Mouse (Mus musculus) forebrain, embryonic 14.5 days (tissue): ENCODE data around the gene Large2. TPM values are rescaled to one million over a fixed set of nuclear protein-coding genes. Genes with fewer than 3 reads are reported as not detected.

Experiments used
- ATAC-seq: fragments of 200-750 bp; cut with Nextera tagmentation; 2 replicates; pipeline ENCODE4 v1.8.0; 2017; ENCODE audit warnings: mild to moderate bottlenecking, moderate library complexity
- DNase-seq: peaks from one replicate; pipeline ENCODE4 v3.0.0-alpha.2; 2015; ENCODE audit warnings: low spot score
- H3K27ac ChIP-seq: fragments of 300-500 bp; sonication (generic); 2 replicates; pipeline ENCODE4 v1.5.1; 2014; ENCODE audit warnings: low read depth, mild to moderate bottlenecking, control low read depth, low read length, moderate library complexity
- H3K27me3 ChIP-seq: fragments of 300-500 bp; sonication (generic); replicated peaks from 2 replicates; pipeline ENCODE4 v1.6.1; 2014; ENCODE audit warnings: low read length, control low read depth, mixed read lengths; ENCODE audit not compliant: control insufficient read depth, insufficient read depth
- H3K36me3 ChIP-seq: fragments of 300-500 bp; sonication (generic); 2 replicates; pipeline ENCODE4 v1.6.1; 2014; ENCODE audit warnings: low read length, control low read depth; ENCODE audit not compliant: control insufficient read depth, insufficient read depth
- H3K4me1 ChIP-seq: fragments of 300-500 bp; sonication (generic); 2 replicates; pipeline ENCODE4 v1.6.1; 2014; ENCODE audit warnings: antibody characterized with exemption, low read length, control low read depth; ENCODE audit not compliant: control insufficient read depth, insufficient read depth
- H3K4me2 ChIP-seq: fragments of 300-500 bp; sonication (generic); 2 replicates; pipeline ENCODE4 v1.6.1; 2014; ENCODE audit warnings: mild to moderate bottlenecking, control low read depth, low read length
- H3K4me3 ChIP-seq: fragments of 300-500 bp; sonication (generic); 2 replicates; pipeline ENCODE4 v1.5.1; 2014; ENCODE audit warnings: low read depth, low read length, control low read depth
- H3K9ac ChIP-seq: fragments of 300-500 bp; sonication (generic); 2 replicates; pipeline ENCODE4 v1.6.1; 2014; ENCODE audit warnings: mild to moderate bottlenecking, low read length, control low read depth, moderate library complexity
- H3K9me3 ChIP-seq: fragments of 300-500 bp; sonication (generic); replicated peaks from 2 replicates; pipeline ENCODE4 v1.6.1; 2016; ENCODE audit warnings: low read length, control low read depth, mixed read lengths; ENCODE audit not compliant: control insufficient read depth
- WGBS: fragments of 180-500 bp; shearing (Covaris S2); extraction: QIAGEN DNeasy Blood & Tissue Kit; methylation state at CpG from one replicate; pipeline ENCODE4 v1.1.7; 2014; 5-methylcytosine and 5-hydroxymethylcytosine counted together
- microRNA-seq: library from miRNA; unstranded; fragments of <30 nt; microRNA quantifications from one replicate; pipeline ENCODE4, GENCODE M21; 2016
- polyA plus RNA-seq: library from polyadenylated mRNA; unstranded; fragments of >200 nt; fragmentation: Nextera tagmentation; extraction: Ambion mirVana; gene quantifications from 2 replicates; pipeline ENCODE4 v1.2.1, GENCODE M21; 2014

Large2 gene
- polyA plus RNA-seq, 1 experiment from 2014 or later = 0.99 TPM

DNA sequence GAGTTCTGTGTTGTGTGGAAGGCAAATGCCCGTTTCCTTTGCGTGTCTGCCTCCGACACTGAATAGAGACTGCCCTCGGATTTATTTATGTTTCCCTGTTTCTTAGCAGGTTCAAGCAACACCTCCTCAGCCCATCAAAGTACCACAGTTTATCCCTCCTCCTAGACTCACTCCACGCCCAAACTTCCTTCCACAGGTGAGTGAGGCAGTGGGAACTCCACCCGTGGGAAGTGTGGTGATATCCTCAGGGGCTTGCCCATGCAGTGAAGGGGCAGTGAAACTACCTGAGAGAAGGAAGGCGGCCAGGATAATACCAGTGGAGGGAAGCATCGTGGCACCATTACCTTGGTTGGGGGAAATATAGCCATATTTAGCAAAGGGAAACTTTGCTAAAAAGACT lies 46.5 kb downstream of the Large2 start:
- ATAC-seq = no peak
- no peaks in the 10 kb centered on the region for H3K4me1 ChIP-seq
- no peak overlapping the region for H3K27ac ChIP-seq
- WGBS = 94% methylated on average over 8 of the region's 8 CpGs
- H3K9ac ChIP-seq = no peak overlapping the region
- no peaks in the 10 kb centered on the region for H3K9me3 ChIP-seq
- H3K4me3 ChIP-seq = no peak overlapping the region
- no peak overlapping the region for H3K4me2 ChIP-seq
- H3K36me3 ChIP-seq = peaks cover 56% of the 10 kb centered on the region
- no peaks in the 10 kb centered on the region for H3K27me3 ChIP-seq
- no peak for DNase-seq

DNA sequence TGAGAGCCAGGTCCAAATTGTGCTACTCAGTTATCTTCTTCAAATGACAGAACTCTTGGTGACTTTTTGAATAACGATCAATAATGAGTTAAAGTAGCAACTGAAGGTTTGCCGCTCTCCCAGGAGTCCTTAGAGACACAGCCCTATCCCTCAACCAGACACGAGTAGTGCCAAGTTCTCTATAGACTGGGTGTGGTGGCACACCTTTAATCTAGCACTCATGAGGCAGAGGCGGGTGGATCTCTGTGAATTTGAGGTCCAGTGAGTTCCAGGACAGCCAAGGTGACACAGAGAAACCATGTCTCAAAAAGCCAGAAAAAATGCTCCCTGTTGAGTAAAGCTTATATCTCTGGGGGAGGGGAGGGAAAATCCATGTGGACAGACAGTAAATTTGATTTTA lies 47.1 kb downstream of the Large2 start:
- Histone ChIP-seq H3K4me2 (no peak overlapping the region), H3K27ac (no peak overlapping the region), H3K9ac (no peak overlapping the region), H3K4me1 (no peaks in the 10 kb centered on the region), H3K4me3 (no peak overlapping the region), H3K9me3 (no peaks in the 10 kb centered on the region), H3K27me3 (no peaks in the 10 kb centered on the region), H3K36me3 (peaks cover 52% of the 10 kb centered on the region)
- 95% methylated on average over 4 of the region's 4 CpGs for WGBS
- DNase-seq (no peak), ATAC-seq (no peak)

DNA sequence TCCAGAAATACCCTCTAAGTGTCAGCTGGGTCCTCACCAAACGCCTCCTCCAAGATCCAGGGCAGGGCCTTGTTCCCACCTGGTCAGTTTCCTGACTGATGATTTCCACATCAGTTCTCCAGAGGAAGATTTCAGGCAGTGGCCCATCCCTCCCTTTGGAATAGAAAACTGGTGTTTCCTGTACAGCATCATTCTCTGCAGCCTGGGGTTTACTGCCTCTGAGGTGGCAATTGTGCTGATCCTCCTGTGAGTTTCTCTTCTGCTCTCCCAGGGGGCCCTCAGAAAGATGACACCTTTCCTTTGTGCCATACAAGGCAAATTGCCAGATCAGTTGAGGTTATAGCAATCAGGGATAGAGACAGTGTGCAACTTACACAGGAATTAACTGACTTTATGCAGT lies 48.4 kb downstream of the Large2 start:
- 88% methylated on average over 1 of the region's 1 CpGs for WGBS
- Histone ChIP-seq H3K27me3 (no peaks in the 10 kb centered on the region), H3K27ac (no peak overlapping the region)

DNA sequence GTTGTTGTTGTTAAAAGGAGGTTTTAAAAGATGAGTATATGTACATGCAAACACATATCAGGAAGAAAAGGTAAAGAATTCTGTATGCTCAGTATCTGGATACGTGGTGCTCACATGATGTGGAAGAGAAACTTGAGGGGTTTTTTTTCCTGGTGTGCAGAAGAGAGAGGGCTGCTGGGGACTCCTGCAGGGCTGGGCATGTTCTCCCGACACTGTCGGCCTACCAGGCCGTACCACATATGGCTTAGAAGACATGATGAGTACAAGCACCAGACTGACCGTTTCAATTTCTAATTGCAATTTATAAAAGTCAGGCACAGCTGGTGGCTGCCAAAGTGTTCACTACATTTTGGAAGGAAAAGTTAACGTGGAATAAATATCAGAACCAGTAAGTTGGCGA lies 49.0 kb downstream of the Large2 start:
- 95% methylated on average over 7 of the region's 7 CpGs for WGBS
- Histone ChIP-seq H3K27ac (no peak overlapping the region), H3K4me3 (no peak overlapping the region), H3K9ac (no peak overlapping the region), H3K4me2 (no peak overlapping the region), H3K4me1 (no peaks in the 10 kb centered on the region), H3K36me3 (peaks cover 42% of the 10 kb centered on the region), H3K9me3 (no peaks in the 10 kb centered on the region), H3K27me3 (no peaks in the 10 kb centered on the region)
- DNase-seq = no peak
- ATAC-seq = no peak

More for the DNA sequence above, 48.4 kb downstream of the Large2 start:
- Histone ChIP-seq H3K9ac (no peak overlapping the region), H3K4me1 (no peaks in the 10 kb centered on the region), H3K9me3 (no peaks in the 10 kb centered on the region), H3K4me3 (no peak overlapping the region), H3K4me2 (no peak overlapping the region), H3K36me3 (peaks cover 47% of the 10 kb centered on the region)
- DNase-seq = no peak
- no peak for ATAC-seq

DNA sequence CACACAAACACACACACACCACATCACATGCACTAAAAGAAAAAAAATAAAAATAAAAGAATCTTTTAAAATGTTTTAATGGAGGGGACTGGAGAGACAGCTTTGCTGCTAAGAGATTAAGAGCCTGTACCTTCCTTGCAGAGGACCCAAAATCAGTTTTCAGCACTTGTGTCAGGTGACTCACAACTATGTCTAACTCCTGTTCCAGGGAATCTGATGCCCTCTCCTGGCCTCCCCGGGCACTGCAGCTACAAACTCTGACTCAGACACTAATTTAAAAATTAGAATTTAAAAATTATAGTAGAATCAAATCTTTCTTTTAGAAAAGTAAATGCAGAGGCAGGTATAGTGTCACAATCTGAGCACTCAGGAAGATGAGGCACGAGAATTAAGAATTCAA lies 52.0 kb downstream of the Large2 start:
- Histone ChIP-seq H3K9ac (no peak overlapping the region), H3K4me2 (no peak overlapping the region), H3K36me3 (peaks cover 25% of the 10 kb centered on the region), H3K4me1 (no peaks in the 10 kb centered on the region), H3K4me3 (no peak overlapping the region), H3K9me3 (no peaks in the 10 kb centered on the region), H3K27me3 (no peaks in the 10 kb centered on the region), H3K27ac (no peak overlapping the region)
- no peak for ATAC-seq
- 89% methylated on average over 2 of the region's 2 CpGs for WGBS
- no peak for DNase-seq

DNA sequence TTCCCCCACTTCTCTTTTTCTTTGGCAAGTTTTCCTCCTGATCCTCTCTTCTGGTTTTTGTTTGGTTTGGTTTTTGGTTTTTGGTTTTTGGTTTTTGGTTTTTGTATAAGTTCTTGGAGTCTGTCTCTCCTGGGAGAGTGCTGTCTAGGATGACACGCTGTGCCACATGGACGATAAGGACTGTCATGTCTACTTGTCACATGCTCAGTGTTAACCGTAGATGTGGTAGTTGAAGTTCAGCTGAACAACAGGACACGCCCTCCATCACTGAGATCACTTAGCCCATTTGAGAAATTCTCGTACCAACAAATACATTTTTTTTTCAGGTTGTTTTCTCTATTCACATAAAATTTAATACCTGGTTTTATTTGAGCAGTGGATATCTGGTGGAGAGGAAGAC lies 57.4 kb downstream of the Large2 start:
- no peaks in the 10 kb centered on the region for H3K4me1 ChIP-seq
- H3K4me2 ChIP-seq = no peak overlapping the region
- H3K9ac ChIP-seq = no peak overlapping the region
- no peak overlapping the region for H3K4me3 ChIP-seq
- H3K36me3 ChIP-seq = peaks cover 6% of the 10 kb centered on the region; the same call in 1 of the 2 replicates
- 90% methylated on average over 5 of the region's 5 CpGs for WGBS
- ATAC-seq = no peak
- H3K27ac ChIP-seq = no peak overlapping the region
- no peak for DNase-seq
- no peaks in the 10 kb centered on the region for H3K9me3 ChIP-seq
- H3K27me3 ChIP-seq = no peaks in the 10 kb centered on the region

DNA sequence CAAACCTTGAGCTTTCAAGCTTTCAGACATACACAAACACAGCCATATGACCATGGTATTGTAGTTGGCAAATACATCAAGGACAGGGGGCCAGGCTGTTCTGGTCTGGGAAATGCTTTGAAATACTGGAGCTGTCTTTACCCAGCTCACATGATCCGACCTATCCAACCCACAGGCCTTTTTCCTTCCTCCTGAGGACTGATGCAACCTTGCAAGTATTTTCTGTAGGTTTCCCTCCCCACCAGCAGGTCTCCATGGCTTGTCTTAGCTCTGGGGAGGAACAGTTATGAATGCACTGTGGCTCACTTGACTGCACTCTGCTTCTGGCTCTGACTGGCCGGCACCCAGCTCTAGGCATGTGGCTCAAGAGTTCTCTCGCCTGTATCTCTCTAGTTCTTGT lies 58.0 kb downstream of the Large2 start:
- H3K9ac ChIP-seq = no peak overlapping the region
- no peak for ATAC-seq
- WGBS = 81% methylated on average over 3 of the region's 3 CpGs
- no peaks in the 10 kb centered on the region for H3K9me3 ChIP-seq
- no peaks in the 10 kb centered on the region for H3K27me3 ChIP-seq
- H3K27ac ChIP-seq = no peak overlapping the region
- no peak overlapping the region for H3K4me2 ChIP-seq
- peaks cover 2% of the 10 kb centered on the region; the same call in 1 of the 2 replicates for H3K36me3 ChIP-seq
- no peaks in the 10 kb centered on the region for H3K4me1 ChIP-seq
- DNase-seq = no peak
- no peak overlapping the region for H3K4me3 ChIP-seq

Small RNAs within 50 kb of the gene (microRNA-seq; reads per million reads assigned to microRNA genes)
- gene Mir7000 = 1.1 reads per million

Other genes with a start within 250 kb of the Large2 start
- gene Pex16, start 193 bp downstream of the Large2 start, polyA plus RNA-seq = 37.1 and 37.9 TPM in 2 replicates
- 3.2 and 3.7 TPM in 2 replicates for gene 1700029I15Rik, start 7.7 kb upstream of the Large2 start, polyA plus RNA-seq
- 49.3 and 54.5 TPM in 2 replicates for gene Mapk8ip1, start 26.4 kb upstream of the Large2 start, polyA plus RNA-seq
- gene Cry2, start 59.2 kb upstream of the Large2 start, polyA plus RNA-seq = 16.1 and 24.6 TPM in 2 replicates
- gene Slc35c1, start 85.7 kb upstream of the Large2 start, polyA plus RNA-seq = 8.7 and 11.3 TPM in 2 replicates
- gene Chst1, start 224.8 kb upstream of the Large2 start, polyA plus RNA-seq = 18.9 and 19.9 TPM in 2 replicates